Mouse (Mus musculus) erythroblast, embryonic 14.5 days (primary cell): Measurements from ENCODE around the gene Ahnak.

Experiments
- GATA1 ChIP-seq: IDR thresholded peaks from 2 replicates; pipeline ENCODE4 v1.6.1; 2012; ENCODE audit warnings: low read length, inconsistent platforms, mixed read lengths
- TAL1 ChIP-seq: IDR thresholded peaks from 3 replicates; pipeline ENCODE4 v1.6.1; 2012; ENCODE audit warnings: low read length, inconsistent platforms, mixed read lengths

DNA sequence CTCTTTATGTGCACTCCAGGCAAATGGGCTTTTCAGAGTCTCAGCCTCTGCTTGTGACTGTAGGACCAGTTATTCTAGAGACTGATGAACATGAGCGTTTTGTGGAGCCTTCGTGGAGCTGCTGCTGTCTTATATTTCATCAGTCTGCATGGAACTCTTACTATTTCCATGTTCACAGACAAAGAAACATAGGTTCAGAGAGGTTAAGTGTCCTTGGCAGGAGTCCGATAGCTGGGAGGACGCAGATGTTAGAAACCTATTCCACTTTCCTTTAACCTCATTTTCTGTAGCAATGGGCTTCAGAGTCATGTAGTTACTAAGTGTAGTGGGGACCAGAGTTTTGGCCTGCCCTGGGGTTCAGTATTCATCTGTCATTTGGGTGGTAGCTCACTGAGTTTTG is 10.1 kb downstream of the Ahnak start:
- TF ChIP-seq GATA1 (no peak), TAL1 (no peak)
